Mouse (Mus musculus) granulocyte monocyte progenitor cell, adult 5-6 weeks (primary cell): ENCODE results near the gene Cant1. TPM values are rescaled to one million over a fixed set of nuclear protein-coding genes. Genes with fewer than 3 reads are reported as not detected.
"Not testable (repeated sequence)": the region's sequence is repeated elsewhere in the genome, so short reads cannot be mapped to it uniquely, and the experiment has no call there.

Source experiments
- ATAC-seq: replicated peaks from 2 replicates; pipeline ENCODE4 v1.8.0; 2016; ENCODE audit warnings: mild to moderate bottlenecking, moderate TSS enrichment, inconsistent platforms; ENCODE audit not compliant: poor library complexity, severe bottlenecking
- total RNA-seq, 2 experiments: library from RNA; stranded (forward) in 1 of 2; stranded (reverse) in 1 of 2; fragments of 200-712, 200-1000 nt in 1 of 2; fragments of >200 nt in 1 of 2; fragmentation: Nextera tagmentation in 1 of 2; gene quantifications; 2 replicates each; pipeline ENCODE4 v1.2.3; 2014 to 2017

Cant1 gene
- total RNA-seq, 2 experiments from 2014 or later, result 18.6 to 34.6 TPM

DNA sequence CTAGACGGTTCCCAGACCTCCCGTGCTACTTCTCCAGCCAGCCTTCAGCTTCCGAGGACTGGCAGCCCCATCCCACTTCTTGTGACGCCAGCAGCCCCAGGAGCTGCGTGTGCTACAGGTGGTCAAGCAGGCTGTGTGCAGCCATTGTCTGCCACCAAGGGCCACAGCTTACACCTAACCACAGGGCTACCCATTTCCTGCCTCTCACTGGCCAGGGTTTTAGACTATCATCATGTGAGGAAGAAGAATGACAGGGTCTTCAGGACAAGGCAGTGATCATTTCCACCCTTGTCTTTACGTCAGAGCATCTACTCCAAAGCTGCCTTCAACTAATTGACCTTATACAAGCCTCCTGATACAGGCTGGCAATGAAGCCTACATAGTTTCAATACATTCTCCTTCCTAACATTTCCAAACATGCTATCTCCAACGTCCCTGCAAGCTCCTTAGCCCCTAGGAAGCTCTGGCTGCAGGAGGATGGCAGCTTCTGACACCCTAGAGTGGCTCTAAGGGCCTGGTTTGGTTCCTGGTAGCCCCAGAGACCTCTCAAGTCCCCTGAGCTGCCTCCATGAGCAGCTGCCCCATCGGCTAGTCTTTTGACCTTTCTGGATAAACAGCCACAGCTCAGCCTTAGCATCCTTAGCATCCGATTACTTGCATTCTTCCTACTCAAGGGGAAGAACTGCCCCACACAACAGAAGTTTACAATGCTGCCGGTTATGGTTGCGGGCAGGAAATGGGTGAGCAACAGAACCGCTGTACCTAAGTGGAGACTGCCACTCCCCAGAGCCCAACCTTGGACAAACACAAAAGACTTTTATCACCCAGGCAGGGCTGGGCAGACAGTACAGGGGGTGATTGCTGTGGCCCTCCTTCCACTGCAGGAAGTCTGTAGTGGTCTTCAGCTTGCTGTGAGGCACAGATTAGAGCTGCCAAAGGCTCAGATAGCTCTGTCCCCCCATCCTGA is 9.5 kb downstream of the Cant1 start:
- ATAC-seq, result no peak

DNA sequence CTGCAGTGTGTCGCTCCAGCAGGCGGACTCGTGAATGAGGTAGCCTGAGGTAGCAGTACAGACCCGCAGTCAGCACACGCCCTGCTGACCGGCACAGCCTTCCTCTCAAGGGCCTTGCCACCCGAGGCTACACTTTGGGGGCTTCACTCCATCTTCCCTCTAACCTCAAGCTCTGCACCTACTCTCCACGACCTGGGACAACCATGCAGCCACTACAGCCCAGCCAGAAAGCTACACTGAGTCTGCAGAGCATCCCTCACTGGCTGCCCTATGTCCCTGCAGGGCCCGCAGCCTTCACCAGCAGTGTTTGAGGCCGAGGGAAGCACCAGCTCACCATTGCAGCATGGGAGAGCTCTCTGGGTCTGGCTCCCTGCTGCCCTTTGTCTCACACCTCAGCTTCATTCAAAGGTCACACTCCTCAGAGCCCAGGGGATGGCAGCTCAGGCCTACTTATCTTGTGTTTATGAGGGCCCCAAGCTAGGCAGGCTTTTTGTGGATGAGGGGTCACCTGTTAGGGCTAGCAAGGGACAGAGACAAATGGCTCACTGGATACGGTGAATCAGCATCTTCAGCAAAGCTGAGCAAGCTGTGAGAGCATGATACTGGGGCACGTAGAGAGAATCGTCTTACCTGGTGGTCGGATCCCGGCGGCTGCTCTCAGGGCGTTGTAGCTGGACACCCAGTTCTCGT is 10.7 kb downstream of the Cant1 start:
- no peak for ATAC-seq

DNA sequence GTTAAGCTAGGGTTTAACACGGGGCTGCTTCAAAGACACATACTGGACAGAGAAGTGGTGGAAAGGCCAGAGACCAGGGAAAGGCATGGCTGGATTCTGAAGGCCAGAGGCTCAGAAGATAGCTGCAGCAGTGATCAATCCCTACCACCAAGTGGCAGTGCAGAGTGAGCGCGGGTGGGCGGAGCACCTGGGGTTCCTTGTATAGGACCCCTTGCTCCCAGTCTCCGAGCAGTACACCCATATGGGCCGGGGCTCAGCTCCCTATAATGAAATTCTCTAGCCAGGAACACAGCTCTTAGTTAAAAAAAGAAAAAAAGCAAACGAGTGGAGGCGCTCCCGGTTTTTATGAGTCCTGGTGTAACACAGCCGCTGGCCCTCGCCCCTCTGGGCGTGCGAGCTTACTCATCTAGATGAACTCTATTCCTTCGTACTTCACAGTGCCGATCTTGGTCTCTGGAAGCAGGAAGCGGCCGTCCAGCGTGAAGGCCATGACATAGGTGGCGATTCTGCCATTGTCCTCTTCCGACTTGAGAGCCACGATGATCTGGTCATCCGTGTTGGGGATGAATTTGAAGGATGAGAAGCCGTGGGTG is 11.5 kb downstream of the Cant1 start:
- ATAC-seq, result no peak

DNA sequence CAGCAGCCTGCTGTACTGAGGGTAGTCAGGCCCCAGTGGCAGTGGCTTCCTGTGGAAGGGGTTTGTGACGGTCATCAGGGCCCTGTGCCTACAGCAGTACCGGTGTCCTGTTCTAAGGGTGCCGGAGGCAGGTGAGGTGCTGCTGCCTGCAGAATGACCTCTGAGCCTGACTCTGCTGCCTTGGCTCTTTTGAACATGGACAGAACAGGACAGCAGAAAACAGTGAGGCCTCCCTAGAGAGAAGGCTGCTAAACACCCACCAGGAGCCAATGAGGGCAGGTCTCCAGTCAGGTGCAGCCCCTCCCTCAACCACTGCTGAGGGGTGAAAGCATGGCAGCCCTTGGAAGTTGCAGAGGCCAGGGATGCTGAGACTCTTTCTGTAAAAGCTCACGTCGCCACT is 12.4 kb downstream of the Cant1 start:
- no peak for ATAC-seq

DNA sequence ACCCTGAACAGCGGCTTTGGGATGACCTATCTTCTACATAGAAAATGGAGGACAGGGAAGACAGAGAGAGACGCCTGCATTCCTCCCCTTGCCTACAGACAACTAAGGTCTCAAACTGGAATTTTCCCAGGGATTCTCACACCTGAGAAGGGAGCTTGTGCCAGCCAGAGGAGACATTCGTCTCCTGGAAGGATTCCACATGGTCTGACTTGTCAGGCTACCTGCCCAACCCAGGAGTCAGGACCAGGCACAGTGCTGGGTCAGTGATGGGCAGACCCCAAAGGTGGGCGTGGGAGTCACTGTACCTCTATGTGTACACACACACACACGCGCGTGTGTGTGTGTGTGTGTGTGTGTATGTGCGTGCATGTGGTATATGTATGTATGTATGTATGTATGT is 13.6 kb downstream of the Cant1 start:
- ATAC-seq, result no peak

DNA sequence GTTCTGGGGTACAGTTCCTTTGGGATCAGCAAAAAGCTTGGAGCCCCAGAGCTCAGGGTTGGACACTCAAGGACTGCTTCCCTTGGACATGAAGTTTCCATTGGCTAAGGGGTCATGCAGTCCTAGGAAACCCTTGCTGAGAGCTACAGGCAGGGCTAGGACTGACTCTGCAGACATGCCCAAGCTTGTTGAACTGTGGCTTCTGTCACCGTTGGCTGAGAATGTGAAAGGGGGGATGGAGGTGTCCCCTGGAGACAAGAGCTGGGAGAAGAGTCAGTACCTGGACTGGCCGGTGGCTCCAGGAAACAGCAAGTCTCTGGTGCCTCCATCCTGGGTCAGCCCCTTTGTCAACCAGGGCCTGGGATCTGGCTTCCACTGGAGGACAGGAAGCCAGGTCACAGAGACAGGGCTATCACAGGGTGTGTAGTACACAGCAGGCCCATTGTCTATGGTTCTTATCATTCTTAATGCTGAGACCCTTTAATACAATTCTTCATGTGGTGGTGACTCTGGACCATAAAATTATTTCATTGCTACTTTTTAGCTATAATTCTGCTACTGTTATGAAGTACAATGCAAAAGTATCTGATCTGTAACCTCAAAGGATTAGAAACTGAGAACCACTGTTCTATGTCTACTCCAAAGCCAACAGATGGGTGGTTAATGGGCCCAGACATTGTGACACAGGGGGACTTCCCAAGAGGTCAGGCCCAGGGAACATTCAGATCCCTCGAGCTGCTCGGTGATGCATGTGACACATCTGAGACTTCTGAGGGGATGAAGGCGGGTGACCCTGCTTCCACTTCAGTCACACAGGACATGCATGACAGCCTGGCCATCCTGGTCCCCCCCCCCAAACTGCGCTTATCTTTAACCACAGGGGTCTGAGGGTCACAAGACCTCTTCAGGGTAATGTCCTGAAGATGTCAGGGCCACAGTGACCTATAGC is 14.7 kb downstream of the Cant1 start:
- no peak for ATAC-seq

DNA sequence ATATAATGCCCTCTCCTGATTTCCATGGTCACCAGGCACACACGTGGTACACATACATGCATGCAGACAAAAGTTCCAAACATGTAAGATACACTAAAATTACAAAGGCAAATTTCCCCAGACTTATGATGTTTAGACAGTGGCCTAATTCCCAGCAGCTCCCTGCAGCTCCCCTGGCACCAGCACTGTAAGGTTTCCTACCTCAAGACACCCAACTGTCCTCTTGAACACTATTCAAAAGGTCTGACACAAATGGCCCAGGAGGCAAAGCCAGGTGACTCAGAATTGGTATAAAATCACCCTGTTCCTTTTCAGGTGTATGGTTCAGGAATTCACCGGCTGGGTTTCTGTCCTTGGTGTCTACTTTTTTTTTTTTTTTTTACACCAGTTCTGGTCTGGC is 15.7 kb downstream of the Cant1 start:
- no peak for ATAC-seq

DNA sequence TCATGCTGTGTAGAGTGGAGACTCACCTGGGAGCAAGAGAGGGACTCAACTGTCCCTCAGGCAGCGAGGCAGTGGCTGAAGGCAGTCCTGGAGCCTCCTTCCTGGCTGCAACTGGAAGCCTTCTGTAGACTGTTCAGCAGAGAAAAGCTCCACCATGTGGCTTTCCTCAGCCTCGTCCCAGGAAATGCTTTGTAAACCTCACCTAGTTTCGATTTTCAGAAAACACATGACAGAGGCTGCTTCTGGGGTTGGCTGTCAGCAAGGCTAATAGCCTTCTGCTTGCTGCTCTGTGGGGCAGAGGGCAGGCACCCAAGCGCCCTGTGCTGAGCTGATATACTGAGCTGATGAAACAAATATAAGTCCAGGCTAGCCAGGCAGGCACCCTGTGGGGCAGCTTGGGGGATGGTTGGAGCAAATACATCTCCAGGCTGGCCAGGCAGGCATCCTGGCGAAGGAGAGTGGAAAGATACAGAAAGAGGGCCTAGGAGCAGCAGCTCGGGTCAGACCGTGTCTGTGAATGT is 17.1 kb downstream of the Cant1 start, which contains the start of gene Lgals3bp:
TSS of gene Lgals3bp (minus strand) at position 333 of the 521 bp plus-strand sequence.
- ATAC-seq, result peak; percentile 73

DNA sequence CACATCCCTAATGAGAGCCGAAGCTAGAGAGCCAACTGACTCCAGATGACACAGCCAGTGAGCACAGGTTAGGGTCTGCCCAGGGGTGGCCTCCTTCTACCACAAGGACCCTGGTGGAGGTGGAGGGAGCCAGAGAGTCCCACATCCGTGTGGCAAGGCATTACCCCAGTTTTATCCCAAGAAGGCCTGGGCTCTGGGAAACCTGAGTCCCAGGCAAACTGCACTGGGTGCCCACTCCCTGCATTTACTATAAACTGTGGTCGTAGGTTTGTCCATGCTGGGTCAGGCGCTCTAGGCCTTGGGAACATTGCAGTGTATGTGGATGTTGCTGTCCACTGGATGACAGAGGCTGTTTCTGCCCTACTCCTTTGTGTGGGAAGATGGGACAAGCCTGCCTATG is 17.7 kb downstream of the Cant1 start:
- ATAC-seq, result no peak

DNA sequence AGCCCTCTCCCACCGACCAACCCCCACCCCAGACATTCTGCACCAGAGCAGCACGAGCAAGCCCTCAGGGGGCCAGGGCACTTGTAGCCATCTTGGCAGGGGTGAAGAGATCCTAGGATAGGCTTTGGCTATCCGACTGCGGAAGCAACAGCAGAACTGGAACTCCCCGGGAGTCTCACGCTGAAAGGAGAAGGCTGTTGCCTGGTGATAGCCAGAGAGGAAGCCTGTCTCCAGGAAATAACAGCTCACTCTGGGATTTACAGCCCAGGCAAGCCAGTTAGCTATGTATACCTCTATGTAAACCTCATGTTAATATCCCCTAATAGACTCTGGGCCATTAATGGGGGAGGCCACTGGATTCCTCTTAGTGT is 18.3 kb downstream of the Cant1 start:
- 0 out of 2 replicates have a peak, but pooled peaks have one; percentile 10 for ATAC-seq

DNA sequence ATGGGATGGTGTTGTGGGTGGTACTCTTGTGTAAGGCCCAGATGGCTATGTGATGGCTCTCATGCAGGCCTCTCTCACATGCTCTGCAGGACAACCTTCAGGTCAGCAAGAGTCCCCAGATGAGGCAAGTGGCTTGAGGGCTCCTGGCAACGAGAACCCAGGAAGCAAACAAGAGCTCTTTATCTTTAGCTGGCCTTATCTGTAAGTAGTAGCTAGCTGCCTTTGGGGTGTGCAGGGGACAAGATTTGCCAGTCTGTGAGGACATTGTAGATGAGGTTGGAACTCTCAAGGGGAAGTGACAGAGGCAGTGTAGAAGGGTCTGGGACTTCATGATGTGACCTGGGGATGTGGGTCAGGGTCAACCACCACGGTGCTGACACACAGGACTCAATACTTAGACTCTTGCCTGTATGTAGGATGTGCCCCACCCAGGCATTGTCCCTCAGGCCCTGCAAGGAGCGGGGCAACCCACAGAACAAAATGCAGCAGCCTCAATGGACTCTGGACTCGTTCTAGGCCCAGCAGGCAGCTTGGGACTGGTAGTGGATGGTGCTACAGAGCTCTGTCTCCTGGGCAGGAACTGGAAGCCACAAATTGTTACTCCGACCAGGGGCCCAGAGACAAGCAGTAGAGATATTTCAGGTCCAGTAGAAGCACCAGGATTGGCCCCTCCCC is 18.9 kb downstream of the Cant1 start:
- ATAC-seq, result no peak

DNA sequence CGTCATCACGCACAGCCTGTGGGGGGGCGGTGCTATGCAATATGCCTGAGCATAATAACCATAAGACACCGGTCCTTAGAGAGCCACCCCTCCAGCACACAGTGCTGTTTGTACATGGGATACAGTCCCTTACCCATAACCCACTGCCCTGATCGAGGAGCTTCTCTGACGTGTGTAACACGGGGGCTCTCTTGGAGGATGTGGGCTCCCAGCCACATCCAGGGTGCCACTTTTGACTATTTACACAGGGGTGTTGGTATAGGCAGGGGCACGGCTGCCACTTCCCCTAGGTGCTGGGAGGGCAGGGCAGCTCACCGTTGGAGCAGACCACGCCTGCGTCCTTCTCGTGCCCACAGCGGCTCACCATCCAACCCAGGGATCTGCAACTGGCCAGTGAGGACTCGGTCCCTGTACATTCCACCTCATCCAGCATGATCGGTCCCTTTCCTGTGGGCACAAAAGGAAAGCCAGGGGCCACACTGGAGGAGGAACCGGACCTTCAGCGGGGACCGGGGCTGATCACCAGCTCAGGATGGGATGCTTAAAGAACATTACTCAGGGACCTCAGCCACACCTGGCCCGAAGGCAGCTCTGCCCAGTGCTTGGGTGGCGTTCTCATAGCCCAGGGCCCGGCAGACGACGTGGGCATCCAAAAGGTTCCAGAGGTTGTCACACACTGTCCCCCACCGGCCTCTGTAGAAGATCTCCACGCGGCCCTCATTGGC is 20.9 kb downstream of the Cant1 start:
- ATAC-seq, result no peak

DNA sequence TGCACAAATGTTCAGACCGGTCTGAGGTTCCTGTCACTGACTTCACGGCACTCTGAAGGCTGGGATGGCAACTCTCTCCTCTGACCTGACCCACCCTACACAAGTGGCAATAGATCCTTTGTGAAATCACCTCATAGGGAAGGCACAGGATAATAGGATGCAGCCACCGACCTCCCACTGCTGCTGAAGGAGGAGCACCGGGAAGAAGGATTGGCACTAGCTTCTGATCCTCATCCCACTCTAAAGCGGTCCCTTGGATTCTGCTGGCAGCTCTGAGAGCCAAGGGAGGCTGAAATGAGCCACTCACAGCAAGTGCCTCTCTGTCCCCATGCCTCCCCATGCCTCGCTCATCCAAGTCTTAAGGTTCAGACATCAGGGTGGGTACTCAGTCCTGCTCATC is 24.3 kb downstream of the Cant1 start:
- ATAC-seq, result no peak

DNA sequence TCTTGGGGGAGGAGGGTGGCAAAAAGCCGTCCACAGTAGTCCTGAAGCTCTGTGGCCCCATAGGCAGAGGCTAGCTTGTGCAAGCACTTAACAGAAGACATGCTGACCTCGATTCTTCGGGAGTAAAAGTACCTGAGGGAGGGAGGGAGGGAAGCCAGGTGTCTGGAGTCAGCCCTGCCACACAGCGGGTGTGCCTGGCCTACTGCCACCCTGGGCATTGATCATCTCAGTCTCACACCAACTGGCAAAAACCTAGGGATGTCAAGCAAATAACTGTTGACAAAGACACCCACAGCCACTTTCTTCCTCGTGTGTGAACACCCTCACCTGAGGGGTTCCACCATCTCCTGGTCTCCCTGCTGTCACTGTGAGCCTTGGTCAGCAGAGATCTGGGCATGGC is 24.9 kb downstream of the Cant1 start:
- no peak for ATAC-seq

DNA sequence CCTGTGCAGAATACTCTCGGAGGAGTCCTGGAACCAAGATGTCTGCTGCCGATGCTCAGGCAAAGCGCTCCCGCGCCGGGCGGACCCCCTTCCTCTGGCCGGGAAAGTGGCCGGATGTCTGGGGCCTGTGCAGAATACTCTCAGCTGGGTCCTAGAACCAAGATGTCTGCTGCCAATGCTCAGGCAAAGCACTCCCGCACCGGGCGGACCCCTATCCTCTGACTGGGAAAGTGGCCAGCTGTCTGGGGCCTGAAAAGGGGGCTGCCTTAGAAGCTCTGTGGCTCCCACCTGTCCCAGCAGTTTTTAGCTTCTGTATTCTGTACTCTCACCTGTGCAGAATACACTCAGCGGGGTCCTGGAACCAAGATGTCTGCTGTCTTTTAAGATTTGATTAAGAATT is 31.1 kb downstream of the Cant1 start:
- not testable (repeated sequence) for ATAC-seq

DNA sequence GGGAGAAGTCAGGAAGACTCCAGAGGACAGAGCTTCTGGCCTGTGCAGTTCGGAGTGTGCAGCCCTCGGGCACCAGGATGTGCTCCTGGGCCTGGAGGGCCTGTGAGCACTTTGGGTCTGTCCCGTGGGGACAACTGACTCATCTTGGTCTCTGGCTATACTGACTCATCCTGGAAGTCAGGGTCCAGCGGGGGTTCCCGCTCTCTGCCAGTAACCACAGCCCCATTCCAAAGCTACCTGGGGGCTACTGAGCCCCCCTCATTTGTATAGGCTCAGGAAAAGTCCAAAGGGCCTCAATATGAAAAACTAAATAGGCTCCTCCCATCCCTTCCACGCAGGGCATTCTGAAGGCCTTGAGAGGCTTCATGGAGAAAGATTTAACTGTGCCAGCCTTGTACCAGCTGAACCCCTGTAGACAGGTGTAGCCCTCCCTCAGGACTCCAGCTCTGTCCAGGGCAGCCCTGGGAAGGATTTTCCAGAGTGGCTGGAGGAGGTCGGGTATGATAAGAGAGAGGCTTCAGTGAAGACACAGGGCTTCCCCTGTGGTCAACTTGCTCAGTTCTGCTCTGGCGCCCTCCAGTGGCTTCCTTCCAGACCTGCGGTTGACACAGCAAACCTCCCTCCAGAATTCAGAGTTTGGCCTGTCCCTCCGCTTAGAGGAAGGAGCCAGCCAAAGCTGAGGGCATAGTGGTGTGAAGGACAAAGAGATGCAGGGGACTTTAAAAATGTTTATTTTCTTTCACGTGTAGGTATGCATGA is 39.5 kb downstream of the Cant1 start:
- peak; percentile 92 for ATAC-seq

DNA sequence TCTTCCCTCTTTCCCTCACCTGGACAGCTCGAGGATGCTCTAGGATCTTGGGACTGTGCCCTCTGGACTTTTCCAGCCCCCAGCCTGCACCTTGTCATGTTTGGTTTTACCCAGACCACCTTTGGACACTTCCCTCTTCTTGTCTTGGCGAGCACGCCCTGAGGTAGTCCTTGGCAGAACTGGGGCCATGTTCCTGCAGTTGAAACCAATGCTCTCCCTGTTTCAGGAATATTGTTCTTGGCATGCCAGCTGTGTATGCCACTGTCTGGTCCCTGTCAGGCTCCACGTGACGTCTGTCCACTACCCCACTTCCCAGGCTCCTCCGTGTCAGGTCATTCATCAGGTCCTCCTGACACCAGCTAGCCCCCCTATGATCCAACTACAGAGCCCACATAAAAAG is 40.2 kb downstream of the Cant1 start:
- no peak for ATAC-seq

DNA sequence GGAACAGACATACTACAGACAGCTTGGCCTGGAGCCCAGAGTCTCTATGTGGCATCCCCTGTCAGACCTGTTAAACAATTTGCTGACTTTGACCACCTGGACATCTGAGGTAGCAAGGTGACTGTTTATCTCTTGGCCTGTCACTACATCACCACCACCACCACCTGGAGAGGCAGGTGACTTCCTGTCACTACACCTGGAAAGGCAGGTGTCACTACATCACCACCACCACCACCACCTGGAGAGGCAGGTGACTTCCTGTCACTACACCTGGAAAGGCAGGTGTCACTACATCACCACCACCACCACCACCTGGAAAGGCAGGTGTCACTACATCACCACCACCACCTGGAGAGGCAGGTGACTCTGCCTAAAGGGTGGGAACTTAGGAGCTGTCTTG is 42.6 kb downstream of the Cant1 start:
- not testable (repeated sequence) for ATAC-seq
